Mouse (Mus musculus) neural tube, embryonic 14.5 days (tissue): ENCODE results near the gene Cyp2c23. TPM values are rescaled to one million over a fixed set of nuclear protein-coding genes. Genes with fewer than 3 reads are reported as not detected.

Source experiments
- ATAC-seq: fragments of 200-750 bp; cut with Nextera tagmentation; 2 replicates; pipeline ENCODE4 v1.8.0; 2017; ENCODE audit warnings: low read depth, mild to moderate bottlenecking, moderate TSS enrichment, moderate library complexity
- H3K27ac ChIP-seq: fragments of 300-500 bp; sonication (generic); 2 replicates; pipeline ENCODE4 v1.5.1; 2014; ENCODE audit warnings: low read depth, mild to moderate bottlenecking, control low read depth, low read length, moderate library complexity, mixed read lengths
- H3K27me3 ChIP-seq: fragments of 300-500 bp; sonication (generic); 2 replicates; pipeline ENCODE4 v1.6.1; 2014; ENCODE audit warnings: low read length; ENCODE audit not compliant: control insufficient read depth, insufficient read depth
- H3K36me3 ChIP-seq: fragments of 300-500 bp; sonication (generic); 2 replicates; pipeline ENCODE4 v1.6.1; 2014; ENCODE audit warnings: low read length, mixed read lengths; ENCODE audit not compliant: control insufficient read depth, insufficient read depth
- H3K4me1 ChIP-seq: fragments of 300-500 bp; sonication (generic); 2 replicates; pipeline ENCODE4 v1.6.1; 2014; ENCODE audit warnings: low read length; ENCODE audit not compliant: control insufficient read depth, insufficient read depth
- H3K4me2 ChIP-seq: fragments of 300-500 bp; sonication (generic); 2 replicates; pipeline ENCODE4 v1.6.1; 2014; ENCODE audit warnings: mild to moderate bottlenecking, low read depth, low read length, control low read depth
- H3K4me3 ChIP-seq: fragments of 300-500 bp; sonication (generic); 2 replicates; pipeline ENCODE4 v1.5.1; 2014; ENCODE audit warnings: low read depth, low read length, control low read depth, mixed read lengths
- H3K9ac ChIP-seq: fragments of 300-500 bp; sonication (generic); replicated peaks from 2 replicates; pipeline ENCODE4 v1.6.1; 2014; ENCODE audit warnings: low read depth, mild to moderate bottlenecking, control low read depth, low read length, mixed read lengths
- H3K9me3 ChIP-seq: fragments of 300-500 bp; sonication (generic); 2 replicates; pipeline ENCODE4 v1.6.1; 2016; ENCODE audit warnings: low read length; ENCODE audit not compliant: control insufficient read depth
- WGBS: fragments of 180-500 bp; shearing (Covaris S2); extraction: QIAGEN DNeasy Blood & Tissue Kit; methylation state at CpG from one replicate; pipeline ENCODE4 v1.1.7; 2014; 5-methylcytosine and 5-hydroxymethylcytosine counted together
- polyA plus RNA-seq: library from polyadenylated mRNA; unstranded; fragments of >200 nt; fragmentation: Nextera tagmentation; extraction: Ambion mirVana; gene quantifications from 2 replicates; pipeline ENCODE4 v1.2.1, GENCODE M21; 2014

Gene Cyp2c23
- polyA plus RNA-seq, 1 experiment from 2014 or later, result not detected

DNA sequence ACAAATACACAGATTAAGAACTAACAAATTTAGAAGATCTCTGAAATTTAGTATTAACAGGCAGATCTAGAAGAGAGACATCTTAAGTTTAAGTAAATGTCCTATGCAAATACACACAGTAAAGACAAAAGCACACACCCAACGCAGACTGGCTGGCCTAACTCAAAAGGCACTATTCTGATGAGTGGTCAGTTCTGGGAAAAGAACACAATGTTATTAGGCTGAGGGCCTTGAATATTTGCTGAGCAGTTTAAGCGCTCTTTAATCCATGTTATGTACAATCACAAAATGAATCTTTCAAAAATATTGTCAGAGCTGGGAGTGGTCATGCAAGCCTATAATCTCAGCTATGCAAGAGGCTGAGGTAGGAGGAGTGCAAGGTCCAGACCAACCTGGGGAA is 35.7 kb upstream of the Cyp2c23 start:
- H3K27ac ChIP-seq, result no peak overlapping the region
- no peak overlapping the region for H3K4me2 ChIP-seq
- H3K36me3 ChIP-seq, result peaks cover 13% of the 10 kb centered on the region; the same call in 1 of the 2 replicates
- no peaks in the 10 kb centered on the region for H3K27me3 ChIP-seq
- H3K9me3 ChIP-seq, result no peaks in the 10 kb centered on the region
- H3K4me1 ChIP-seq, result no peaks in the 10 kb centered on the region
- 94% methylated on average over 2 of the region's 2 CpGs for WGBS
- no peak for ATAC-seq
- no peak overlapping the region for H3K4me3 ChIP-seq
- H3K9ac ChIP-seq, result no peak overlapping the region

DNA sequence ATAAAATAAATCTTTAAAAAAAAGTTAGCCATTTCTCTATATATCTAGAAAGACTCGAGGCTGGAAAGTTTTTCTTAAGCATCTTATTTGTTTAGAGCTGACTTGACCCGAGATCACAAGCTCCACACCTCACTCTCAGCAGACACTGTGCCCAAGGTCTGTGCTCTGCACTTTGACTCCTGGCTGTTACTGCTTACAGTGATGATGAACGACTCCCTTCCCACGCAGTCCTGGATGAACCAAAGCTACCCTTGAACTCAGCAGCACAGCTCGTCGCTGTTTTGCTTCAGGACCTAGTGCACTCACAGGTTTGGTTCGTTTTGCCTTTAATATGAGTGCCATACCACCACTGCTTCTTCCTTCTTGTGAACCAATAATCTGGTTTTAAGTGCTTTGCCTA is 34.8 kb upstream of the Cyp2c23 start:
- H3K27me3 ChIP-seq, result no peaks in the 10 kb centered on the region
- H3K9me3 ChIP-seq, result no peaks in the 10 kb centered on the region
- H3K4me3 ChIP-seq, result no peak overlapping the region
- no peak overlapping the region for H3K9ac ChIP-seq
- H3K27ac ChIP-seq, result no peak overlapping the region
- ATAC-seq, result no peak
- no peaks in the 10 kb centered on the region for H3K4me1 ChIP-seq
- 93% methylated on average over 7 of the region's 7 CpGs for WGBS
- H3K36me3 ChIP-seq, result peaks cover 13% of the 10 kb centered on the region; the same call in 1 of the 2 replicates
- H3K4me2 ChIP-seq, result no peak overlapping the region

DNA sequence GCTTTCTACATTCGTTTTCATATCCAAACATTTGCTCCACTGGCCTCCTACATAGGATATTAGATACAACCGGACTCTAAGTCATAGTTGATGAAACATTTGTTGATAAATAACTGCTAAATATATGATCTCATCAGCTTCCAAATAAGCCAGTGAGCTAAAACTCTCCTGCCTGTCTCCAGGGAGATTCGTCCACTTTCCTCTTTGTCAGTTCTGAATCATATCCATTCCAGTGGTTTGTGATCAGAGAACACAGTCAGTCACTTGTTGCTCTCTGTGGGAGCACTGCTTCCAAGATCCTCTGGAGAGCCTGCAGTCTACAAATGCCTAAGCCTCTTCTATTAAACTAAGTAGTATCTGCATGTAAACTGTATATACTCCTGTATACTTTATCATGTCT is 31.2 kb upstream of the Cyp2c23 start:
- peaks cover 27% of the 10 kb centered on the region; the same call in 1 of the 2 replicates for H3K36me3 ChIP-seq
- H3K4me2 ChIP-seq, result no peak overlapping the region
- no peaks in the 10 kb centered on the region for H3K4me1 ChIP-seq
- no peak overlapping the region for H3K4me3 ChIP-seq
- H3K9me3 ChIP-seq, result no peaks in the 10 kb centered on the region
- no peak overlapping the region for H3K9ac ChIP-seq
- ATAC-seq, result no peak
- no peak overlapping the region for H3K27ac ChIP-seq
- WGBS, result 91% methylated on average over 3 of the region's 3 CpGs
- H3K27me3 ChIP-seq, result no peaks in the 10 kb centered on the region

DNA sequence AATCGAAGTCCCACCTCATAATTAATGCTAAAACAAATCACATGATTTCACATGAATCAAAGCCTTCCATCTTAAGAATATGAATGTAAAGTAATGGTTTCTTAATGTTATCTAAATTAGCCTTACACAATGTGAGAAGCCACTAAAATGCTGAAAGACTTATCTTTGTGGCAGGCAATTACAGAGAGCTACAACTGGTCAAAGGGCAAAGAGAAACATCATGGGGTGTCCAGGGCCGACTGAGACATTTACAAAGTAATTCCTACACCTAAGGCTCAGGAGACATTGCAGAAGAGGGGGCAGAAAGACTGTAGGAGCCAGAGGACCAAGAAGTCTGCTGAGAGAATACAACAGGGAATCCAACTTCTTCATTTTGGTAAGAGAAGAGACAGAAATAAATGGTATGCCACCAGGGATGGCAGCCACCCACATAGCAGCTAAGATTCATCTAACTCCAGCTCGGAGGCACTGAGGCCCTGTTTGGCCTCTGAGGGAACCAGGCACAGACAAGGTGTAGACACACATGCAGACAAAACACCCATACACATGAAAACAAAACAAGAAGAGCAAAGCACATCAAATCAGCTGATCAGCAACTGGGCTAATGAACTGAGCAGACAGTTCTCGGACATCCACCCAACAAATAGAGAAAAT is 26.3 kb upstream of the Cyp2c23 start:
- H3K27ac ChIP-seq, result no peak overlapping the region
- WGBS, result 74% methylated on average over 4 of the region's 4 CpGs

DNA sequence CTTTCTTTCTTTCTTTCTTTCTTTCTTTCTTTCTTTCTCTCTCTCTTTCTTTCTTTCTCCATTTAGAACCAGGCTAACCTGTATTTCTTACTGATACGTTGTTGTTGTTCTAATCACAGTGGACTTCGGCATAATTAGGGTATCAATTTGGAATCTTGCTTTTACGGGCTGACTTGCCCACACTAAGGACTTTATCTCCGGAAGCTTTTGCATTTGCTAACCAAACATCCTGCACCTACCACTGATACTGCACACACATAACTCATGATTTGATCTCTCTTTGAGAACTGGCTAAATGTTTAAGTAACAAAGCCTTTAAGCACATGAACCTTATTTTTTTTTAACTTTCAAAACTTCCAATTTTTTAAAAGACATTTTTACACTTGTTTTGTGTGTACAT is 21.4 kb upstream of the Cyp2c23 start:
- Histone ChIP-seq H3K4me1 (no peaks in the 10 kb centered on the region), H3K27me3 (no peaks in the 10 kb centered on the region)
- no peak for ATAC-seq

More for the DNA sequence above, 26.3 kb upstream of the Cyp2c23 start:
- no peak for ATAC-seq
- H3K36me3 ChIP-seq, result peaks cover 19% of the 10 kb centered on the region; the same call in 1 of the 2 replicates
- H3K27me3 ChIP-seq, result no peaks in the 10 kb centered on the region
- no peaks in the 10 kb centered on the region for H3K4me1 ChIP-seq
- no peaks in the 10 kb centered on the region for H3K9me3 ChIP-seq
- H3K4me3 ChIP-seq, result no peak overlapping the region
- no peak overlapping the region for H3K9ac ChIP-seq
- H3K4me2 ChIP-seq, result no peak overlapping the region

DNA sequence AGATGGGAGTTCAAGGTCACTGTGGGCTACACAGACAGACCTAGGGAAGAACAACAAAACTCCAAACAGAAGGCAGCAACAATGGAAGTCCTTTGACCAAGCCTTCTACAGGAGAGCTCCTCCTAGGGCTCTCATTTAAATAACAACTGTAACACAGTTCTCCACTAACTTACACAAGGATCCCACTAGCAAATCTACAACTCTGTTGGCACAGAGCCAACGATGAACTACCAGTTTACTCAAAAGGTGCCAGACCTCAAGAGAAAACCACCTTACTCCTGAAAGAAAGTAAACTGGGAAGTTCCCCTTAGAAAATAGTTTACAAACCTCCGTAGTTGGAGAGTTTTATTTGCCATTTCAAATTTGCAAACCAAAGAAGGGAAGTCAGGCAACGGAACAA is 20.3 kb upstream of the Cyp2c23 start:
- H3K27me3 ChIP-seq, result no peaks in the 10 kb centered on the region
- no peaks in the 10 kb centered on the region for H3K4me1 ChIP-seq
- 41% methylated on average over 3 of the region's 3 CpGs for WGBS
- ATAC-seq, result no peak
- no peaks in the 10 kb centered on the region for H3K9me3 ChIP-seq
- H3K36me3 ChIP-seq, result peaks cover 12% of the 10 kb centered on the region
- no peak overlapping the region for H3K9ac ChIP-seq
- H3K27ac ChIP-seq, result no peak overlapping the region
- no peak overlapping the region for H3K4me3 ChIP-seq
- no peak overlapping the region for H3K4me2 ChIP-seq

More for the DNA sequence above, 21.4 kb upstream of the Cyp2c23 start:
- 85% methylated on average over 4 of the region's 4 CpGs for WGBS
- Histone ChIP-seq H3K27ac (no peak overlapping the region), H3K36me3 (peaks cover 12% of the 10 kb centered on the region), H3K9ac (no peak overlapping the region), H3K9me3 (no peaks in the 10 kb centered on the region), H3K4me2 (no peak overlapping the region), H3K4me3 (no peak overlapping the region)

DNA sequence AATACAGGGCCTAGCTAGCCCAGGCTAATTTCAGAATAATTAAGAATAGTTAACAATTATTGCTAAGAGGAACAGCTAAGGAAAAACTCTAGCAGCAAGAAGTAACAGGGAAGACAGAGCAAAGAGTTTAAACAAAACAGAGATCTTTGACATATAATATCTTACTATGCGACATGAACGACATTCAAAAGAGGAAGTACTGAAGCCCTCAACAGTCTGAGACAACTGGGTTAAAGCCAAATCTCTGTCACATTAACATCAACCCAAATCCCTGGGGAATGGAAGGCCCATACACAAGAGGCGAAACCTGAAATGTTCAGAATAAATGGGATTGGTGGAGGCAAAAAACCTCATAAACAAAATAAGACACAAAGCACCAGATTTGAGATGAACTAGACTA is 16.8 kb upstream of the Cyp2c23 start:
- 85% methylated on average over 3 of the region's 3 CpGs for WGBS
- no peak for ATAC-seq
- H3K9ac ChIP-seq, result no peak overlapping the region
- H3K27ac ChIP-seq, result no peak overlapping the region
- H3K4me1 ChIP-seq, result no peaks in the 10 kb centered on the region
- no peak overlapping the region for H3K4me2 ChIP-seq
- no peaks in the 10 kb centered on the region for H3K9me3 ChIP-seq
- no peaks in the 10 kb centered on the region for H3K27me3 ChIP-seq
- no peak overlapping the region for H3K4me3 ChIP-seq
- H3K36me3 ChIP-seq, result peaks cover 12% of the 10 kb centered on the region

DNA sequence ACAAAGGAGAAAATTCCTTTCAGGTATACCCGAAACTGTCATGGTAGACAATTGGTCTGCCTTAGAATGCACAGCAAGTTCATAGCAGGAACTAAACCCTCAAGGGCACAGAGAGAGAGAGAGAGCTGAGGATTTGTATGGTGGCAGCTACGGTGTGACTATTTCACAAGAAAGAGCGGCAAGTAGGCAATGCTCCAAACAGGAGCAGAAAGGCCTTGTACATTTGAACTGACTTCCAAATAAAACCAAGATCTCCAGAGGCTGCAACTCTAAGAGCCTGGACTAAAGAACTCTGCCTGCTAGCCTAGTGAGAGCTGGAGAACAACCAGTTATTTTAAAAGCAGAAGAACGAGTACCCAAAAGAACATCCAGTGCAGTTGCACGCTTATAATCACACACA is 13.1 kb upstream of the Cyp2c23 start:
- no peaks in the 10 kb centered on the region for H3K9me3 ChIP-seq
- H3K27ac ChIP-seq, result no peak overlapping the region
- H3K9ac ChIP-seq, result no peak overlapping the region
- no peaks in the 10 kb centered on the region for H3K4me1 ChIP-seq
- H3K4me3 ChIP-seq, result no peak overlapping the region
- H3K27me3 ChIP-seq, result no peaks in the 10 kb centered on the region
- ATAC-seq, result no peak
- no peak overlapping the region for H3K4me2 ChIP-seq
- H3K36me3 ChIP-seq, result peaks cover 22% of the 10 kb centered on the region
- 81% methylated on average over 5 of the region's 5 CpGs for WGBS

DNA sequence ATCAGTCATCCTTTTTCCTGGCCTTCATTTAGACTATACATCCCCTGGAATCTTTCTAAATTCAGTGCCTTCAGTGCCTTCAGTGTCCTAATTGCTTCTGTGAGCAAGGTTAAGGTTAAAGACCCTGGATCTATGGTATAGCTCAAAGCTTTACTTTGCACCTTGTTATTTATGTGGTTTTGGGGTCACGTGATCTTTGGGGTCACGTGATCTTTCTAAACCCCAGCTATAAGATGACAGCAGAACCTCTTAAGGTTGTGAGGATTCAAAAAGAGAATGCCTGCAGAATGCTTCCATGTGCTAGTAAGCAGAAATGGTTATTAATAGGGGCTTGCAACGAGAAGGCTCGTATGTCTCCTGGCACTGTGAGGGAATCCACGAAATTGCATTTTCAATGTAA is 4.4 kb upstream of the Cyp2c23 start:
- no peak overlapping the region for H3K4me2 ChIP-seq
- peaks cover 17% of the 10 kb centered on the region for H3K36me3 ChIP-seq
- no peaks in the 10 kb centered on the region for H3K4me1 ChIP-seq
- no peak overlapping the region for H3K27ac ChIP-seq
- 85% methylated on average over 5 of the region's 5 CpGs for WGBS
- no peaks in the 10 kb centered on the region for H3K9me3 ChIP-seq
- ATAC-seq, result no peak
- H3K27me3 ChIP-seq, result no peaks in the 10 kb centered on the region
- no peak overlapping the region for H3K9ac ChIP-seq
- no peak overlapping the region for H3K4me3 ChIP-seq
